9 mouse cellular contexts compared by ENCODE assay signal in genomic region chr6:103296015-103296414, GRCm38 (mm10).
A peak's percentile ranks its signal among the peaks of the same experiment; 100 is the strongest.
DNase-seq lines count a peak whose midpoint lies in the region; ATAC-seq lines count a peak whose summit lies in the region.
"Had no signal": no experiment of that assay in that cellular context is flagged by ENCODE, and none has a peak within 500 bp of the region (broad histone marks: within the 10 kb centered on the region; RNA-seq: fewer than 3 reads in every experiment).

No protein-coding gene starts in this region.

- ATAC-seq in kidney, embryonic 14.5 days (ENCODE audit: low FRiP score, low TSS enrichment): no peak
- ATAC-seq in megakaryocyte progenitor cell, adult 5-6 weeks (replicated peaks; ENCODE audit: poor library complexity): peak; percentile 94
- ATAC-seq: forebrain, embryonic 15.5 days had no signal

- no peaks in the 10 kb centered on the region for H3K27me3 ChIP-seq in kidney, embryonic 14.5 days (ENCODE audit: control insufficient read depth, insufficient read depth, low read length)
- H3K27me3 ChIP-seq: forebrain, embryonic 15.5 days had no signal

- no peak overlapping the region for H3K27ac ChIP-seq in kidney, embryonic 14.5 days (ENCODE audit: low read depth, low read length)
- H3K27ac ChIP-seq: forebrain, embryonic 15.5 days had no signal

- H3K9me3 ChIP-seq in kidney, embryonic 14.5 days (ENCODE audit: control insufficient read depth, low read length): no peaks in the 10 kb centered on the region
- H3K9me3 ChIP-seq: forebrain, embryonic 15.5 days had no signal

- H3K4me3 ChIP-seq in kidney, embryonic 14.5 days (ENCODE audit: low read length): no peak overlapping the region
- H3K4me3 ChIP-seq: forebrain, embryonic 15.5 days had no signal

- H3K36me3 ChIP-seq in kidney, embryonic 14.5 days (ENCODE audit: control insufficient read depth, insufficient read depth, low read length): no peaks in the 10 kb centered on the region
- H3K36me3 ChIP-seq: forebrain, embryonic 15.5 days had no signal

- no peak overlapping the region for H3K9ac ChIP-seq in kidney, embryonic 14.5 days (ENCODE audit: low read depth, low read length)
- H3K9ac ChIP-seq: forebrain, embryonic 15.5 days had no signal

- DNase-seq in kidney, postnatal 36 days: peak; percentile 20
- peak; percentile 42 to 43 for DNase-seq in B cell, adult 2 months
- DNase-seq in NIH3T3 (ENCODE audit: low read depth) (peak; percentile 42), adipocyte (ENCODE audit: low spot score) (no peak)
- no peak for DNase-seq in urinary bladder, adult 18-20 months (ENCODE audit: low spot score in 2 of 2)
- no peak for DNase-seq in layer of hippocampus, adult 9-10 months (ENCODE audit: low spot score)

- H3K4me1 ChIP-seq in kidney, embryonic 14.5 days (ENCODE audit: control insufficient read depth, insufficient read depth, low read length): no peaks in the 10 kb centered on the region
- H3K4me1 ChIP-seq: forebrain, embryonic 15.5 days had no signal

- no peak overlapping the region for H3K4me2 ChIP-seq in kidney, embryonic 14.5 days (replicated peaks; ENCODE audit: low read depth, low read length)
- H3K4me2 ChIP-seq: forebrain, embryonic 15.5 days had no signal

- 85% methylated on average over 6 of the region's 6 CpGs for WGBS in kidney, embryonic 14.5 days

Comparison
In these comparisons a context has a peak if more than half of its experiments do, and no peak if none do; other contexts are left out.
1. DNase-seq: peak in kidney, postnatal 36 days (2 of 2), B cell, adult 2 months (2 of 2) and NIH3T3 (single experiment); none in urinary bladder, adult 18-20 months (0 of 2), layer of hippocampus, adult 9-10 months (single experiment) and adipocyte (single experiment).